Mouse (Mus musculus): Measurements from ENCODE around the gene Socs7. TPM values are rescaled to one million over a fixed set of nuclear protein-coding genes. Genes with fewer than 3 reads are reported as not detected.
A peak's percentile ranks its signal among the peaks of the same experiment; 100 is the strongest.

The Socs7 gene
- polyA plus RNA-seq, 1 experiment from 2014 or later: 6.9 TPM

DNA sequence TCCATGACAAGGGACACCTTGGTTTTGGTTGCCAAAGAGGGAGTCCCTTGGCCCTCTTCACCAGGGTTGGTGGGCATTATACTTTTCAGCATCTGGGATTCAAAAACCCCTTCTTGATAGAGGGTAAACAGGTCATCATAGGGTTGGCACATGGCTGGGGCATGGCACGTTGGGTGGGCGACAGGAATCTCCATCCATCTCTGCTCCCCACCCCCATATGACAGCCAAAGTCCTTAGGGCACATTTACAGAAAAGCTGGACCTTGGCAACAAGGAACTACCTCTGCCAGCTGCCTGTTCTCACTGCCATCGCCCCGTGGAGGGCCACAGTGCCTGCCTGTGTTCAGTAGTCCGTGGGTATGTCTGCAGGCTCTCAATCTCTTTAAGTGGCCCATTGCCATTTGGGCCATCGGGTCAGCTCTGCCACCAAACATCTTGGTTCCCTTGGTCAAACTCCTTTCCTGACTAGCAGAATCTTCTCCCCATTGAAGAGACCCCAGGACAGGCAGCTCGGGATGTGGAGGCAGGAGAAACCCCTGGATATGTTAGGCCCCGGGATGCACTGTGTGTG lies 41.3 kb downstream of the Socs7 start:
- ATAC-seq (ENCODE audit: low FRiP score, low TSS enrichment): no peak
- no peak for DNase-seq
- no peak overlapping the region for H3K9ac ChIP-seq (replicated peaks; ENCODE audit: low read length)
- H3K4me3 ChIP-seq (replicated peaks; ENCODE audit: low read depth, low read length): peak overlapping the region; percentile 59
- no peak overlapping the region for H3K27ac ChIP-seq (replicated peaks; ENCODE audit: low read depth, low read length)
- H3K27me3 ChIP-seq (ENCODE audit: control insufficient read depth, insufficient read depth, low read length): no peaks in the 10 kb centered on the region; the same call in 1 of the 2 replicates
- no peaks in the 10 kb centered on the region for H3K36me3 ChIP-seq (ENCODE audit: control insufficient read depth, insufficient read depth, low read length)
- peak overlapping the region; percentile 97 for H3K4me2 ChIP-seq (ENCODE audit: low read length)
- H3K9me3 ChIP-seq (ENCODE audit: control insufficient read depth, low read length): no peaks in the 10 kb centered on the region
- peaks cover 24% of the 10 kb centered on the region for H3K4me1 ChIP-seq (ENCODE audit: control insufficient read depth, insufficient read depth, low read length)
- 46% methylated on average over 8 of the region's 8 CpGs for WGBS

DNA sequence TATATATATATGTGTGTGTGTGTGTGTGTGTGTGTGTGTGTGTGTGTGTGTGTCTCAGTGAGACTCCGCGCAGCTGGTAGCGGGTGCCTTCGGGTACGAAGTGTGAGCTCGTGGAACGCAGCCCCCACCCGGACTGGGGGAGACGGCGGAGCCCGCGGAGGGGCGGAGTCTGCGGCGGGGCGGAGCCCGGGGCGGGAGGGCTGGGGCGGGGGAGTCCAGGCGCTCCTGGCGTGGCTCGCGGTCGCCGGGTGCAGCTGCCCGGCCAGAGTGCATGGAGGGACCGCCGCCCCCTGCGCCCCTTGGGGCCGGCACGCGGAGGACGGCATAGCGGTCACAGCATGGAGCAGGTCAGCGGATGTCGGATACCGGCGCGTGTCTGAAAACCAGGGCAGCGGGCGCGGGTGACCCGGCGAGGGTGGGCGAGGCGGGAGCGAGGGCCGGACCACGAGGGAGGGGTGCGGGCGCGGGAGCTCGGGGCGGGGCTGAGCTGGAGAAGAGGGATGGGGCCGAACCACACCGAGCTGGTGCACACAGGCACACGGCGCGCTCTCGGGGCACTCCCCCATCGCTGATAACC lies 41.9 kb downstream of the Socs7 start:
- Histone ChIP-seq H3K36me3 (ENCODE audit: control insufficient read depth, insufficient read depth, low read length) (no peaks in the 10 kb centered on the region), H3K4me2 (ENCODE audit: low read length) (peak overlapping the region; percentile 97), H3K27me3 (ENCODE audit: control insufficient read depth, insufficient read depth, low read length) (no peaks in the 10 kb centered on the region; the same call in 1 of the 2 replicates), H3K4me1 (ENCODE audit: control insufficient read depth, insufficient read depth, low read length) (peaks cover 24% of the 10 kb centered on the region), H3K27ac (replicated peaks; ENCODE audit: low read depth, low read length) (peak overlapping the region; percentile 45), H3K9ac (replicated peaks; ENCODE audit: low read length) (peak overlapping the region; percentile 68), H3K9me3 (ENCODE audit: control insufficient read depth, low read length) (no peaks in the 10 kb centered on the region), H3K4me3 (replicated peaks; ENCODE audit: low read depth, low read length) (peak overlapping the region; percentile 59)
- DNase-seq (peak; percentile 77), ATAC-seq (ENCODE audit: low FRiP score, low TSS enrichment) (peak; percentile 66)
- WGBS: under 1% methylated on average over 56 of the region's 61 CpGs

DNA sequence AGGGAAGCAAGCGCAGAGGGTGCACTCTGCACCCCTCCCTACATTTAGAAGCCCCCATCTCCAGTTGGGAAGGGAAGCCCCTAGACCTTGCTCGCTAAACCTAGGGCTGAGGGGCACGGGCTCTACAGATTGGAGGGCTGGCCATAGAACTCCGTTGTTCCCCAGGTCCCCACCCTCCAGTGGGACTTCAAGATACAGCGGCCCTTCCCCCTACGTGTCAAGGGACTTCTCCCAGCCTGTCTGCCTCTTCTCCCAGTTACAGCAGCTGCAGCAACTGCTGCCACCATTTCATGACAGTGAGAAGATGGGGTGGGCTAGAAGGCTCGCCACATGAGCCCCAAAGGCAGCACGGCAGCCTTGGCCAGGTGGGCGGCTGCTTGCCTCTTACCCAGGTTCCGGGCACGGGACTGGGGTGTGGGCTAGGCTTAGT lies 42.4 kb downstream of the Socs7 start:
- peak; percentile 32; the same call in 1 of the 2 replicates for ATAC-seq (ENCODE audit: low FRiP score, low TSS enrichment)
- peak; percentile 64 for DNase-seq

DNA sequence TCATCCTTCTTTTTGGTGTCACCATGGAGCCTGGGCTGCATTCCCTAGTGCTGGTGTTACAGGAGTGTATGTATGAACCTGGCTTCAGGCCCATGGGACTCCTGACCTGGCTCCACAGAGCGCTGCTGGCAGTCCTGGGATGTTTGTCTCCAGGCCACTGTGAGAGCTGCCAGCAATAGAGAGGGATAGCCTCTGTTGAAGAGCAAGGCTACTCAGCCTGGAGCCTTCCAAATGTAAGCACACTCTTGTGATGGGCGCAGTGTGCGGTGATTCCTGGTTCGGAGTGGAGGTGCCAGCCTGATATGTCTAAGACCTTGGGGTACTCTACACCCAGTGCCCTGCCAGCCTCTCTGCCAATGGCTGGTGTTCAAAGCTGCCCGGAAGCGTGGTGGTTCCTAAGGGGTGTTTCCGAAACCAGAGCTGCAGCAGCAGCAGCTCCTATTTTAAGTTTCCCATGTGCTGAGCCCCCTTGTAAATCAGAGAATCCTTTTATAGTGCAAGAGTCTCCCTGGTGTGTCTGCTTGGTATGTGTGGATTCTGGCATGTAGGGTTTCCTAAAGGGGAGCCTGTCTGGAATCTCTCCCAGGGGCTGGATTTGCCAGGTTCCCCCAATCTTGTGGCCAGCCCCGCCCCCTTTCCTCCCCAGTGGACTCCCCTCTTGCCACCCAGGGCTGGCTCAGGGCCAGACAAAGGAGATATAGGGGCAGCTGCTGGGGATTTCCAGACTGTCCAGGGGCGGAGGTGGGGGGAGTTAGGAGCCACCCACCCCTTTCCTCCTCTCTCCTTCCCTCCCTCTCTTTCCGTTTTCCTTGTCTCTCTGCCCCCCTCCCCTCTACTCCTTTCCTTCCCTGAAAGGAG lies 44.0 kb downstream of the Socs7 start:
- Histone ChIP-seq H3K4me2 (ENCODE audit: low read length) (peak overlapping the region; percentile 97), H3K9ac (replicated peaks; ENCODE audit: low read length) (peak overlapping the region; percentile 12; the same call in 1 of the 2 replicates), H3K4me1 (ENCODE audit: control insufficient read depth, insufficient read depth, low read length) (peaks cover 20% of the 10 kb centered on the region), H3K9me3 (ENCODE audit: control insufficient read depth, low read length) (no peaks in the 10 kb centered on the region), H3K4me3 (replicated peaks; ENCODE audit: low read depth, low read length) (no peak overlapping the region), H3K27ac (replicated peaks; ENCODE audit: low read depth, low read length) (no peak overlapping the region), H3K36me3 (ENCODE audit: control insufficient read depth, insufficient read depth, low read length) (no peaks in the 10 kb centered on the region), H3K27me3 (ENCODE audit: control insufficient read depth, insufficient read depth, low read length) (no peaks in the 10 kb centered on the region; the same call in 1 of the 2 replicates)
- 64% methylated on average over 10 of the region's 10 CpGs for WGBS
- DNase-seq (no peak), ATAC-seq (ENCODE audit: low FRiP score, low TSS enrichment) (no peak)

More for the DNA sequence above, 42.4 kb downstream of the Socs7 start:
- H3K36me3 ChIP-seq (ENCODE audit: control insufficient read depth, insufficient read depth, low read length): no peaks in the 10 kb centered on the region
- peak overlapping the region; percentile 68 for H3K9ac ChIP-seq (replicated peaks; ENCODE audit: low read length)
- H3K4me1 ChIP-seq (ENCODE audit: control insufficient read depth, insufficient read depth, low read length): peaks cover 24% of the 10 kb centered on the region
- H3K9me3 ChIP-seq (ENCODE audit: control insufficient read depth, low read length): no peaks in the 10 kb centered on the region
- 2% methylated on average over 11 of the region's 11 CpGs for WGBS
- no peaks in the 10 kb centered on the region; the same call in 1 of the 2 replicates for H3K27me3 ChIP-seq (ENCODE audit: control insufficient read depth, insufficient read depth, low read length)
- peak overlapping the region; percentile 59 for H3K4me3 ChIP-seq (replicated peaks; ENCODE audit: low read depth, low read length)
- H3K27ac ChIP-seq (replicated peaks; ENCODE audit: low read depth, low read length): peak overlapping the region; percentile 45
- H3K4me2 ChIP-seq (ENCODE audit: low read length): peak overlapping the region; percentile 97

DNA sequence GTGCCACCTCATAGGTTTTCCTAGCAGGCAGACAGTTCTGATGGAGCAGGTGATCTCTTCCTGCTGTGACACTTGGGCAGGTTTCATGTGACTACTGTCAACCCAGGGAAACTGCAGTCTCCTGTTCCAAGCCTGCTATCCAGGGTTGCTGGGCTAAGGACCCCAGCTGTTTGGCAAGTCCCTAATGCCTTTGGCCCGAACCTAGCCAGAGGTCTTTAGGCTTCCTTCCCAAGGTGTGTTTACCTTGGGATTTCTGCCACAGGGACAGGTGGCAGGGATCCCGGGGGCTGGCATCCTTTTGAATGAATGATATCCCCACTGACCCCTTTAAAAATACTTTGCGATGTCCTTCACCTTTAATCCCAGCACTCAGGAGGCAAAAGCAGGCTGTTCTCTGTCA lies 45.1 kb downstream of the Socs7 start:
- H3K9ac ChIP-seq (replicated peaks; ENCODE audit: low read length): no peak overlapping the region
- H3K36me3 ChIP-seq (ENCODE audit: control insufficient read depth, insufficient read depth, low read length): no peaks in the 10 kb centered on the region
- DNase-seq: no peak
- no peak overlapping the region for H3K27ac ChIP-seq (replicated peaks; ENCODE audit: low read depth, low read length)
- no peak for ATAC-seq (ENCODE audit: low FRiP score, low TSS enrichment)
- peaks cover 20% of the 10 kb centered on the region for H3K4me1 ChIP-seq (ENCODE audit: control insufficient read depth, insufficient read depth, low read length)
- 78% methylated on average over 3 of the region's 3 CpGs for WGBS
- no peak overlapping the region for H3K4me3 ChIP-seq (replicated peaks; ENCODE audit: low read depth, low read length)
- H3K27me3 ChIP-seq (ENCODE audit: control insufficient read depth, insufficient read depth, low read length): no peaks in the 10 kb centered on the region; the same call in 1 of the 2 replicates
- no peak overlapping the region for H3K4me2 ChIP-seq (ENCODE audit: low read length)
- no peaks in the 10 kb centered on the region for H3K9me3 ChIP-seq (ENCODE audit: control insufficient read depth, low read length)

DNA sequence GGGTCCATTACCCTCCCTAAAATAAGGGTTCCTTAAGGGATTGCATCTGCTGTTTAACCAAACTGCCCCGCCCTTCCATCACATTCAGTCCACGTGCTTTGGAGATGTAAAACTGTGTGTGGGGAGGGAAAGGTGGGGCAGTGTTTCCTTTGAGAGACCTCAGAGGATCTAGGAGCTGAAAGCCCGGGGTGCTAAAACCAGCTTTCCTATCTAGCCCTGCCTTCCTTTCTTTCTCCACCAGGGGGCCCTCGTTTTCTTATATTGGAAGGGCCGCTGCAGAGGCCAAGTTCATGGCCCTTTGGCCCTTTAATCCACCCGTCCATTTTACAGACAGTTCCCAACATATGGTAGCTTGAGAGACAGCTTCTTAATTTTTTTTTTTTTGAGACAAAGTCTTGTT lies 45.8 kb downstream of the Socs7 start:
- Histone ChIP-seq H3K4me1 (ENCODE audit: control insufficient read depth, insufficient read depth, low read length) (peaks cover 20% of the 10 kb centered on the region), H3K4me2 (ENCODE audit: low read length) (no peak overlapping the region), H3K27ac (replicated peaks; ENCODE audit: low read depth, low read length) (no peak overlapping the region), H3K4me3 (replicated peaks; ENCODE audit: low read depth, low read length) (no peak overlapping the region), H3K9me3 (ENCODE audit: control insufficient read depth, low read length) (no peaks in the 10 kb centered on the region), H3K9ac (replicated peaks; ENCODE audit: low read length) (no peak overlapping the region), H3K27me3 (ENCODE audit: control insufficient read depth, insufficient read depth, low read length) (no peaks in the 10 kb centered on the region; the same call in 1 of the 2 replicates), H3K36me3 (ENCODE audit: control insufficient read depth, insufficient read depth, low read length) (no peaks in the 10 kb centered on the region)
- ATAC-seq (ENCODE audit: low FRiP score, low TSS enrichment) (no peak), DNase-seq (peak; percentile 88)
- 1% methylated on average over 6 of the region's 6 CpGs for WGBS

DNA sequence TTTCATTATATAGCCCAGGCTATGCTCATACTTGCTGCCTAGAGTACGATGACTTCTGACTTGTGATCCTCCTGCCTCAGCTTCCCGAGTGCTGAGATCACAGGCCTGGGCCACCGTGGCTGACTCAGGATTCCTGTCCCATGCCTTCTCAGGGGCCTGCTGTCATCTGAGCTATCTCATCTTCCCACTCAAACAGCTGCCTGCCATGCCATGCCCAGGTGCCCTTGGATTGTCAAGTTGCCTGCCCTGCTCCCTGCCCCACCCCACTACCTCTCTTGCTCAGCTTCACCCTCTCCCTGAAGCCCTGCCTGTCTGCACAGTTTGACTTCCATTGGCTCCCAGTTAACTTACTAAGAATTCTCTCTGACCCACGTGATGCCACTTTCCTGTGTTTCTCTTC lies 48.6 kb downstream of the Socs7 start:
- H3K27me3 ChIP-seq (ENCODE audit: control insufficient read depth, insufficient read depth, low read length): peaks cover 5% of the 10 kb centered on the region; the same call in 1 of the 2 replicates
- no peak overlapping the region for H3K4me2 ChIP-seq (ENCODE audit: low read length)
- H3K27ac ChIP-seq (replicated peaks; ENCODE audit: low read depth, low read length): no peak overlapping the region
- no peaks in the 10 kb centered on the region for H3K9me3 ChIP-seq (ENCODE audit: control insufficient read depth, low read length)
- H3K9ac ChIP-seq (replicated peaks; ENCODE audit: low read length): no peak overlapping the region
- DNase-seq (no peak), ATAC-seq (ENCODE audit: low FRiP score, low TSS enrichment) (no peak)
- H3K4me1 ChIP-seq (ENCODE audit: control insufficient read depth, insufficient read depth, low read length): peaks cover 11% of the 10 kb centered on the region
- WGBS: 86% methylated on average over 4 of the region's 4 CpGs
- H3K4me3 ChIP-seq (replicated peaks; ENCODE audit: low read depth, low read length): no peak overlapping the region
- H3K36me3 ChIP-seq (ENCODE audit: control insufficient read depth, insufficient read depth, low read length): no peaks in the 10 kb centered on the region

DNA sequence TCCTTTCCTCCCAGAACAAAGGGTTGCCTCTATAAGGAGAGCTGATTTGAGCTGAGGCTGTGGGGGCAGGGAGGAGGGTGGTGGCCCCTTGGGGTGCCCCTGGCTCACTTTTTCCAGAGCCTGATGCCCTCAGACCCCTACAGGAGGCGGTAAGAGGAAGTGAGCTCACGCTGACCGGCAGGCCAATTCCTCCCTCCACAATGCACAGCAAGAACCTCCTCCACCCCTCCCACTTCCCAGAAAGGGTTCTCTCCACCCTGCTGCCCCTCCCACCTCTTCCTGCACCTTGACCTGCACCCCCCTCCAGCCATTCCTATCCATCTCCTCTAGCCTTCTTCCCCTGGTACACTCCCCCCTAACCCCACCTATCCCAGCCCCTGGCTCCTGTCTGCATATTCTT lies 49.8 kb downstream of the Socs7 start:
- H3K36me3 ChIP-seq (ENCODE audit: control insufficient read depth, insufficient read depth, low read length): no peaks in the 10 kb centered on the region
- DNase-seq (no peak), ATAC-seq (ENCODE audit: low FRiP score, low TSS enrichment) (no peak)
- H3K4me2 ChIP-seq (ENCODE audit: low read length): no peak overlapping the region
- WGBS: 21% methylated on average over 3 of the region's 3 CpGs
- no peak overlapping the region for H3K27ac ChIP-seq (replicated peaks; ENCODE audit: low read depth, low read length)
- peaks cover 7% of the 10 kb centered on the region; the same call in 1 of the 2 replicates for H3K4me1 ChIP-seq (ENCODE audit: control insufficient read depth, insufficient read depth, low read length)
- H3K9ac ChIP-seq (replicated peaks; ENCODE audit: low read length): no peak overlapping the region
- H3K4me3 ChIP-seq (replicated peaks; ENCODE audit: low read depth, low read length): no peak overlapping the region
- H3K27me3 ChIP-seq (ENCODE audit: control insufficient read depth, insufficient read depth, low read length): peaks cover 5% of the 10 kb centered on the region; the same call in 1 of the 2 replicates
- no peaks in the 10 kb centered on the region for H3K9me3 ChIP-seq (ENCODE audit: control insufficient read depth, low read length)

Measured in midbrain, embryonic 14.5 days (tissue).